Mouse (Mus musculus) ES-E14 (cell line): ENCODE results near the gene Fcgr4. TPM values are rescaled to one million over a fixed set of nuclear protein-coding genes. Genes with fewer than 3 reads are reported as not detected.

Source experiments
- DNase-seq: peaks from one replicate; pipeline ENCODE4 v3.0.0-alpha.2; 2013; ENCODE audit warnings: low read depth, low spot score
- H3K27ac ChIP-seq: 2 replicates; pipeline ENCODE4 v1.5.1; 2012; ENCODE audit warnings: low read depth, mild to moderate bottlenecking, low read length, moderate library complexity, mixed read lengths; ENCODE audit not compliant: poor library complexity, insufficient read depth, severe bottlenecking
- H3K36me3 ChIP-seq: 2 replicates; pipeline ENCODE4 v1.6.1; 2012; ENCODE audit warnings: mild to moderate bottlenecking, low read length, moderate library complexity, mixed read lengths; ENCODE audit not compliant: control insufficient read depth, poor library complexity, insufficient read depth, severe bottlenecking
- H3K4me1 ChIP-seq, 2 experiments: fragments of 150-350 bp in 1 of 2; sonication (generic) in 1 of 2; 2 replicates each; pipeline ENCODE4 v1.6.1; 2012; ENCODE audit warnings: low read length in 2 of 2, mild to moderate bottlenecking in 1 of 2, mixed read lengths in 1 of 2; ENCODE audit not compliant: control insufficient read depth in 2 of 2, insufficient read depth in 2 of 2, poor library complexity in 1 of 2
- H3K4me3 ChIP-seq, 2 experiments: fragments of 150-350 bp in 1 of 2; sonication (generic) in 1 of 2; 2 replicates each; pipeline ENCODE4 v1.5.1; 2012; ENCODE audit warnings: low read length in 2 of 2, low read depth in 1 of 2, mild to moderate bottlenecking in 1 of 2, mixed read lengths in 1 of 2; ENCODE audit not compliant: insufficient read depth in 1 of 2, poor library complexity in 1 of 2, severe bottlenecking in 1 of 2
- H3K9ac ChIP-seq: 2 replicates; pipeline ENCODE4 v1.6.1; 2012; ENCODE audit warnings: low read depth, mild to moderate bottlenecking, low read length, mixed read lengths; ENCODE audit not compliant: poor library complexity, insufficient read depth, severe bottlenecking
- H3K9me3 ChIP-seq: fragments of 150-350 bp; sonication (generic); 2 replicates; pipeline ENCODE4 v1.6.1; 2012; ENCODE audit warnings: low read depth, mild to moderate bottlenecking, low read length; ENCODE audit not compliant: control insufficient read depth, insufficient read depth
- CHD2 ChIP-seq: IDR thresholded peaks from 2 replicates; pipeline ENCODE4 v1.6.1; 2014; ENCODE audit warnings: mild to moderate bottlenecking, low read depth, low read length, inconsistent platforms
- HCFC1 ChIP-seq: IDR thresholded peaks from 2 replicates; pipeline ENCODE4 v1.6.1; 2012; ENCODE audit warnings: low read length, inconsistent platforms, borderline replicate concordance; ENCODE audit not compliant: insufficient read depth
- MAFK ChIP-seq: IDR thresholded peaks from 2 replicates; pipeline ENCODE4 v1.6.1; 2014; ENCODE audit warnings: mild to moderate bottlenecking, low read depth, low read length, inconsistent platforms; ENCODE audit not compliant: insufficient read depth
- ZC3H11A ChIP-seq: IDR thresholded peaks from 2 replicates; pipeline ENCODE4 v1.6.1; 2012; ENCODE audit warnings: low read depth, mild to moderate bottlenecking, inconsistent platforms, low read length, borderline replicate concordance
- ZNF384 ChIP-seq: IDR thresholded peaks from 2 replicates; pipeline ENCODE4 v1.6.1; 2012; ENCODE audit warnings: low read depth, low read length, inconsistent platforms
- in situ Hi-C, 2 experiments: fragments of 600-800 bp; cut with MboI; formaldehyde crosslinking; loops; one replicate each; pipeline ENCODE4 v1.15.1; 2025; ENCODE audit warnings: low sequenced_read_pairs in 2 of 2, inconsistent platforms in 1 of 2; ENCODE audit not compliant: unreplicated experiment in 2 of 2
- total RNA-seq: library from RNA; depleted of rRNA; stranded (reverse); fragments of 300-350 nt; gene quantifications from 2 replicates; pipeline ENCODE4 v1.2.3, GENCODE M21; 2012

Gene Fcgr4
- total RNA-seq, 1 experiment, result 0.49 TPM

- peaks cover 4% of the 10 kb centered on the region; the same call in 1 of the 2 replicates for H3K9me3 ChIP-seq
- no peak overlapping the region for H3K27ac ChIP-seq
- in situ Hi-C loops, result no loop called here
- H3K4me3 ChIP-seq, result no peak overlapping the region
- H3K36me3 ChIP-seq, result no peaks in the 10 kb centered on the region
- no peak overlapping the region for H3K9ac ChIP-seq
- TF ChIP-seq CHD2 (no peak), ZNF384 (no peak), ZC3H11A (no peak), MAFK (no peak), HCFC1 (no peak)
- no peaks in the 10 kb centered on the region for H3K4me1 ChIP-seq
- no peak for DNase-seq
Measured at GRCm38 (mm10) chr1:171043594-171044153, 25.0 kb downstream of the Fcgr4 start.

GRCm38 (mm10) chr1:171044365-171045078 lies 25.8 kb downstream of the Fcgr4 start:
- Histone ChIP-seq H3K4me1 (no peaks in the 10 kb centered on the region), H3K4me3 (no peak overlapping the region), H3K36me3 (no peaks in the 10 kb centered on the region), H3K27ac (no peak overlapping the region), H3K9ac (no peak overlapping the region), H3K9me3 (peaks cover 4% of the 10 kb centered on the region; the same call in 1 of the 2 replicates)
- in situ Hi-C loops, result no loop called here
- TF ChIP-seq ZNF384 (no peak), MAFK (0 out of 2 replicates have a peak, but pooled peaks have one; percentile 5)
- no peak for DNase-seq

- H3K4me3 ChIP-seq, result no peak overlapping the region
- H3K4me1 ChIP-seq, result no peaks in the 10 kb centered on the region
- no peaks in the 10 kb centered on the region for H3K36me3 ChIP-seq
- peaks cover 4% of the 10 kb centered on the region; the same call in 1 of the 2 replicates for H3K9me3 ChIP-seq
- no peak overlapping the region for H3K27ac ChIP-seq
- TF ChIP-seq HCFC1, result no peak
- no peak for DNase-seq
- no peak overlapping the region for H3K9ac ChIP-seq
- in situ Hi-C loops, result no loop called here
Measured at GRCm38 (mm10) chr1:171045079-171045465, 26.4 kb downstream of the Fcgr4 start.

GRCm38 (mm10) chr1:171046501-171046900 lies 27.8 kb downstream of the Fcgr4 start:
- no peak overlapping the region; the same call in 1 of the 2 replicates for H3K27ac ChIP-seq
- H3K4me3 ChIP-seq, result no peak overlapping the region
- no peak overlapping the region for H3K9ac ChIP-seq
- H3K36me3 ChIP-seq, result no peaks in the 10 kb centered on the region
- H3K4me1 ChIP-seq, result no peaks in the 10 kb centered on the region
- DNase-seq, result no peak
- no peak for TF ChIP-seq ZC3H11A
- no peak for TF ChIP-seq ZNF384
- TF ChIP-seq HCFC1, result no peak
- no peak for TF ChIP-seq CHD2
- no peak for TF ChIP-seq MAFK
- H3K9me3 ChIP-seq, result peaks cover 4% of the 10 kb centered on the region; the same call in 1 of the 2 replicates
- in situ Hi-C loops, result no loop called here

GRCm38 (mm10) chr1:171049263-171049662 lies 30.5 kb downstream of the Fcgr4 start:
- Histone ChIP-seq H3K4me1 (no peaks in the 10 kb centered on the region), H3K9me3 (peaks cover 2% of the 10 kb centered on the region; the same call in 1 of the 2 replicates), H3K4me3 (no peak overlapping the region), H3K36me3 (no peaks in the 10 kb centered on the region), H3K27ac (no peak overlapping the region), H3K9ac (no peak overlapping the region)
- in situ Hi-C loops, result no loop called here
- DNase-seq, result no peak
- TF ChIP-seq MAFK (no peak), ZC3H11A (no peak), HCFC1 (no peak), CHD2 (no peak), ZNF384 (no peak)
